Mouse (Mus musculus) lung, adult 2 months (tissue): ENCODE data around the gene Emc9.

Experiments
- CTCF ChIP-seq: fragments of 200-500 bp; IDR thresholded peaks from 2 replicates; pipeline ENCODE4 v1.5.1; 2011; ENCODE audit warnings: mild to moderate bottlenecking, low read length, control low read depth; ENCODE audit not compliant: insufficient read depth
- POLR2A ChIP-seq: fragments of 200-500 bp; IDR thresholded peaks from 2 replicates; pipeline ENCODE4 v1.6.1; 2011; ENCODE audit warnings: low read depth, mild to moderate bottlenecking, control low read depth, low read length, borderline replicate concordance; ENCODE audit errors: extremely low read depth

- TF ChIP-seq CTCF (no peak), POLR2A (no peak)
These were observed 26.2 kb downstream of the Emc9 start for GRCm38 (mm10) chr14:55558740-55559448.
